Mouse (Mus musculus): ENCODE data around the gene Col4a6. TPM values are rescaled to one million over a fixed set of nuclear protein-coding genes. Genes with fewer than 3 reads are reported as not detected.

Col4a6 gene
- total RNA-seq, 1 experiment: 1.2 TPM

GRCm38 (mm10) chrX:141363331-141363730, 110.5 kb downstream of the Col4a6 start:
- DNase-seq (ENCODE audit: low read depth, low spot score): no peak
- Histone ChIP-seq H3K4me1 (ENCODE audit: control insufficient read depth in 2 of 2, insufficient read depth in 2 of 2, low read length in 2 of 2, poor library complexity in 1 of 2) (no peaks in the 10 kb centered on the region), H3K9me3 (ENCODE audit: control insufficient read depth, insufficient read depth, low read depth, low read length) (no peaks in the 10 kb centered on the region), H3K36me3 (ENCODE audit: control insufficient read depth, insufficient read depth, low read length, poor library complexity, severe bottlenecking) (no peaks in the 10 kb centered on the region), H3K27ac (ENCODE audit: insufficient read depth, low read depth, low read length, poor library complexity, severe bottlenecking) (no peak overlapping the region), H3K4me3 (ENCODE audit: insufficient read depth in 1 of 2, low read depth in 1 of 2, low read length in 2 of 2, poor library complexity in 1 of 2, severe bottlenecking in 1 of 2) (no peak overlapping the region), H3K9ac (ENCODE audit: insufficient read depth, low read depth, low read length, poor library complexity, severe bottlenecking) (no peak overlapping the region)
- TF ChIP-seq MAFK (IDR thresholded peaks at IDR 0.05; ENCODE audit: insufficient read depth, low read depth, low read length) (no peak), CHD2 (IDR thresholded peaks at IDR 0.05; ENCODE audit: low read depth, low read length) (no peak), ZC3H11A (IDR thresholded peaks at IDR 0.05; ENCODE audit: borderline replicate concordance, low read depth, low read length) (no peak), ZNF384 (IDR thresholded peaks at IDR 0.05; ENCODE audit: low read depth, low read length) (no peak), HCFC1 (IDR thresholded peaks at IDR 0.05; ENCODE audit: borderline replicate concordance, insufficient read depth, low read length) (no peak)
- in situ Hi-C loops (cut with MboI; ENCODE audit: low sequenced_read_pairs in 2 of 2, unreplicated experiment in 2 of 2): no loop called here

GRCm38 (mm10) chrX:141341417-141341816, 132.5 kb downstream of the Col4a6 start:
- no peaks in the 10 kb centered on the region for H3K4me1 ChIP-seq (ENCODE audit: control insufficient read depth in 2 of 2, insufficient read depth in 2 of 2, low read length in 2 of 2, poor library complexity in 1 of 2)
- no peak overlapping the region for H3K9ac ChIP-seq (ENCODE audit: insufficient read depth, low read depth, low read length, poor library complexity, severe bottlenecking)
- H3K4me3 ChIP-seq (ENCODE audit: insufficient read depth in 1 of 2, low read depth in 1 of 2, low read length in 2 of 2, poor library complexity in 1 of 2, severe bottlenecking in 1 of 2): no peak overlapping the region
- H3K9me3 ChIP-seq (ENCODE audit: control insufficient read depth, insufficient read depth, low read depth, low read length): no peaks in the 10 kb centered on the region
- no peaks in the 10 kb centered on the region for H3K36me3 ChIP-seq (ENCODE audit: control insufficient read depth, insufficient read depth, low read length, poor library complexity, severe bottlenecking)
- no peak overlapping the region for H3K27ac ChIP-seq (ENCODE audit: insufficient read depth, low read depth, low read length, poor library complexity, severe bottlenecking)
- TF ChIP-seq ZC3H11A (IDR thresholded peaks at IDR 0.05; ENCODE audit: borderline replicate concordance, low read depth, low read length): no peak
- TF ChIP-seq CHD2 (IDR thresholded peaks at IDR 0.05; ENCODE audit: low read depth, low read length): no peak
- TF ChIP-seq MAFK (IDR thresholded peaks at IDR 0.05; ENCODE audit: insufficient read depth, low read depth, low read length): no peak
- TF ChIP-seq HCFC1 (IDR thresholded peaks at IDR 0.05; ENCODE audit: borderline replicate concordance, insufficient read depth, low read length): no peak
- TF ChIP-seq ZNF384 (IDR thresholded peaks at IDR 0.05; ENCODE audit: low read depth, low read length): no peak
- DNase-seq (ENCODE audit: low read depth, low spot score): no peak
- in situ Hi-C loops (cut with MboI; ENCODE audit: low sequenced_read_pairs in 2 of 2, unreplicated experiment in 2 of 2): no loop called here

GRCm38 (mm10) chrX:141328044-141328443, 145.8 kb downstream of the Col4a6 start:
- in situ Hi-C loops (cut with MboI; ENCODE audit: low sequenced_read_pairs in 2 of 2, unreplicated experiment in 2 of 2): no loop called here
- DNase-seq (ENCODE audit: low read depth, low spot score): no peak
- TF ChIP-seq CHD2 (IDR thresholded peaks at IDR 0.05; ENCODE audit: low read depth, low read length) (no peak), HCFC1 (IDR thresholded peaks at IDR 0.05; ENCODE audit: borderline replicate concordance, insufficient read depth, low read length) (no peak), ZNF384 (IDR thresholded peaks at IDR 0.05; ENCODE audit: low read depth, low read length) (no peak), MAFK (IDR thresholded peaks at IDR 0.05; ENCODE audit: insufficient read depth, low read depth, low read length) (no peak), ZC3H11A (IDR thresholded peaks at IDR 0.05; ENCODE audit: borderline replicate concordance, low read depth, low read length) (no peak)
- H3K36me3 ChIP-seq (ENCODE audit: control insufficient read depth, insufficient read depth, low read length, poor library complexity, severe bottlenecking): no peaks in the 10 kb centered on the region
- H3K27ac ChIP-seq (ENCODE audit: insufficient read depth, low read depth, low read length, poor library complexity, severe bottlenecking): no peak overlapping the region
- no peak overlapping the region for H3K9ac ChIP-seq (ENCODE audit: insufficient read depth, low read depth, low read length, poor library complexity, severe bottlenecking)
- no peaks in the 10 kb centered on the region for H3K4me1 ChIP-seq (ENCODE audit: control insufficient read depth in 2 of 2, insufficient read depth in 2 of 2, low read length in 2 of 2, poor library complexity in 1 of 2)
- no peak overlapping the region for H3K4me3 ChIP-seq (ENCODE audit: insufficient read depth in 1 of 2, low read depth in 1 of 2, low read length in 2 of 2, poor library complexity in 1 of 2, severe bottlenecking in 1 of 2)
- H3K9me3 ChIP-seq (ENCODE audit: control insufficient read depth, insufficient read depth, low read depth, low read length): no peaks in the 10 kb centered on the region

- Histone ChIP-seq H3K9me3 (ENCODE audit: control insufficient read depth, insufficient read depth, low read depth, low read length) (no peaks in the 10 kb centered on the region), H3K9ac (ENCODE audit: insufficient read depth, low read depth, low read length, poor library complexity, severe bottlenecking) (no peak overlapping the region), H3K36me3 (ENCODE audit: control insufficient read depth, insufficient read depth, low read length, poor library complexity, severe bottlenecking) (no peaks in the 10 kb centered on the region), H3K4me1 (ENCODE audit: control insufficient read depth in 2 of 2, insufficient read depth in 2 of 2, low read length in 2 of 2, poor library complexity in 1 of 2) (no peaks in the 10 kb centered on the region), H3K27ac (ENCODE audit: insufficient read depth, low read depth, low read length, poor library complexity, severe bottlenecking) (no peak overlapping the region), H3K4me3 (ENCODE audit: insufficient read depth in 1 of 2, low read depth in 1 of 2, low read length in 2 of 2, poor library complexity in 1 of 2, severe bottlenecking in 1 of 2) (no peak overlapping the region)
- DNase-seq (ENCODE audit: low read depth, low spot score): no peak
- TF ChIP-seq ZC3H11A (IDR thresholded peaks at IDR 0.05; ENCODE audit: borderline replicate concordance, low read depth, low read length) (no peak), HCFC1 (IDR thresholded peaks at IDR 0.05; ENCODE audit: borderline replicate concordance, insufficient read depth, low read length) (no peak), MAFK (IDR thresholded peaks at IDR 0.05; ENCODE audit: insufficient read depth, low read depth, low read length) (no peak), CHD2 (IDR thresholded peaks at IDR 0.05; ENCODE audit: low read depth, low read length) (no peak), ZNF384 (IDR thresholded peaks at IDR 0.05; ENCODE audit: low read depth, low read length) (no peak)
- in situ Hi-C loops (cut with MboI; ENCODE audit: low sequenced_read_pairs in 2 of 2, unreplicated experiment in 2 of 2): no loop called here
Observed at GRCm38 (mm10) chrX:141324201-141324600, 149.7 kb downstream of the Col4a6 start.

- Histone ChIP-seq H3K4me3 (ENCODE audit: insufficient read depth in 1 of 2, low read depth in 1 of 2, low read length in 2 of 2, poor library complexity in 1 of 2, severe bottlenecking in 1 of 2) (no peak overlapping the region), H3K4me1 (ENCODE audit: control insufficient read depth in 2 of 2, insufficient read depth in 2 of 2, low read length in 2 of 2, poor library complexity in 1 of 2) (no peaks in the 10 kb centered on the region), H3K36me3 (ENCODE audit: control insufficient read depth, insufficient read depth, low read length, poor library complexity, severe bottlenecking) (no peaks in the 10 kb centered on the region), H3K27ac (ENCODE audit: insufficient read depth, low read depth, low read length, poor library complexity, severe bottlenecking) (no peak overlapping the region), H3K9ac (ENCODE audit: insufficient read depth, low read depth, low read length, poor library complexity, severe bottlenecking) (no peak overlapping the region), H3K9me3 (ENCODE audit: control insufficient read depth, insufficient read depth, low read depth, low read length) (no peaks in the 10 kb centered on the region)
- TF ChIP-seq CHD2 (IDR thresholded peaks at IDR 0.05; ENCODE audit: low read depth, low read length) (no peak), ZC3H11A (IDR thresholded peaks at IDR 0.05; ENCODE audit: borderline replicate concordance, low read depth, low read length) (no peak), ZNF384 (IDR thresholded peaks at IDR 0.05; ENCODE audit: low read depth, low read length) (no peak)
- in situ Hi-C loops (cut with MboI; ENCODE audit: low sequenced_read_pairs in 2 of 2, unreplicated experiment in 2 of 2): no loop called here
- DNase-seq (ENCODE audit: low read depth, low spot score): no peak
Observed at GRCm38 (mm10) chrX:141316217-141316616, 157.7 kb downstream of the Col4a6 start.

Data from ES-E14 (cell line).